Mouse (Mus musculus) spleen, adult 18-20 months (tissue): Measurements from ENCODE around the gene Nt5c2.
A peak's percentile ranks its signal among the peaks of the same experiment; 100 is the strongest.

ENCODE experiments used
- DNase-seq, 2 experiments: peaks; one replicate each; pipeline ENCODE4 v3.0.0; 2022; ENCODE audit warnings: mixed read lengths in 2 of 2

The Nt5c2 gene

GRCm38 (mm10) chr19:46915406-46916080 lies 99.4 kb downstream of the Nt5c2 start:
- DNase-seq, result no peak

GRCm38 (mm10) chr19:46913626-46914025 lies 101.3 kb downstream of the Nt5c2 start:
- no peak for DNase-seq

DNA sequence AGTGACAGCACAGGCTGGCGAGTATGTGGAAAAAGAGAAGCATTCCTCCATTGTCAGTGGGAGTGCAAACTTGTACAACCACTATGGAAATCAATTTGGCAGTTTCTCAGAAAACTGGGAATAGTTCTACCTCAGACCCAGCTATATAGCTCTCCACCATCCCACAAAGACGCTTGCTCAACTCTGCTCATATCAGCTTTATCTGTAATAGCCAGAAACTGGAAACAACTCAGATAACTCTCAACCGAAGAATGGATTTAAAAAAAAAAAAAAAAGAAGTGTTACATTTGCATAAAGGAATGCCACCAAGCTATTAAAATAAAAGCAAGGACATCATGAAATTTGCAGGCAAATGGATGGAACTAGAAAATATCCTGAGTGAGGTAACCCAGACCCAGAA lies 103.5 kb downstream of the Nt5c2 start:
- no peak for DNase-seq

DNA sequence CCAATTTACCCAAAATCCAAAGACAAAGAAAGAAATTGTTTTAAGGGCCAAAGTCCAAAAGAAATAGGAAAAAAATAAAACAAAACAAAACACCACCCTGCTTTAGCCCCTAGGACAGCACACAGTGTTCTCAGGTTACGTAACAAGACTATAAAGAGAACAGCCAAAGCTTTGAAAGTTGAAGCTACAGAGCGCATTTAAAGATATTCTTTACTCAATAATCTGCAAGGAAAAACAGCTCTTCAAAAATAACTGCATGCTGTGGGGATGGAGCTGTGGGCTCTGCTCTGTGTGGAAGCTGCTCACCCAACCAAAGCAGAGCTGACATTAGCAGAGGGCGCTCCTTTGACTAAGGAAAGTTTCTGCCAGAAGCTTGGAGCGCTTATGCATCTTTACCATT lies 106.0 kb downstream of the Nt5c2 start:
- DNase-seq, result no peak

- no peak for DNase-seq
Measured at GRCm38 (mm10) chr19:46908207-46908606, 106.7 kb downstream of the Nt5c2 start.

GRCm38 (mm10) chr19:46905971-46906370 lies 109.0 kb downstream of the Nt5c2 start:
- DNase-seq, result no peak

DNA sequence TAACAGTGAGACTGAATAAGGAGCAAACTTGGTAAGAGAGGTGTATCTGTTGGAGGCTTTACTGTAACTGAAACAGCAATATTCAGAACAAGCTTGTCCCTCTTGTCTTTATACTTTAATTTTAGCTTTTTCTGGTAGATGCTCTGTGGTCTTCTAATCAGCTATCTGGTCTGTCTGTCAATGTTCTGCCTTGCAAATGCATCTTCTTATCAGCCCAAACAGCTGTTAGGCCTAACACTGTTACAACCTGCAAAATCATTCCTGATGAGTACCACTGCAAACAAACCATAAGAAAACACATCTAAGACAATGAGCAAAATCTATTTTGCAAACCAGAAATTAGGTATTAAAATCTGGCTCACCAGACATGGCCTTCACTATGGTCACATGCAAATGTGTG lies 109.6 kb downstream of the Nt5c2 start:
- no peak for DNase-seq

DNA sequence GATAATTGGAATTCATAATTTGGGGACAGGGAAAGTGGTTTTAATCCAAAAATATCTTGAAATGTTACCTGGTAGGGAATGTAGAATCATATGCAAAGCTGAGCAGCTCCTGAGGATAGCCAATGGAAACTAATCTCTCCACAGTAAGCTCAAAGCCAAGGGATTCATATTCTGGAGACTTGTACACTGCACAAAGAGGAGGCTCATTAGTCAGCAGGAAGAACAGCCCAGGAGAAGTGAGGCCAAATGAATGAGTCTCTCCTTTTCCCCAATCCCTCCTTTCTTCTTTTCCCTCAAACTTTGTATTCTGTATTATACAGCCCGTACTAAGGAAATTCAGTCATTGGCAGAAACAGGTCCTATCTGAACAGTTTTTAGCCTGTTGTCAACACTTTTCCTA lies 110.0 kb downstream of the Nt5c2 start:
- no peak for DNase-seq

GRCm38 (mm10) chr19:46903379-46903778 lies 111.6 kb downstream of the Nt5c2 start:
- DNase-seq, result no peak

DNA sequence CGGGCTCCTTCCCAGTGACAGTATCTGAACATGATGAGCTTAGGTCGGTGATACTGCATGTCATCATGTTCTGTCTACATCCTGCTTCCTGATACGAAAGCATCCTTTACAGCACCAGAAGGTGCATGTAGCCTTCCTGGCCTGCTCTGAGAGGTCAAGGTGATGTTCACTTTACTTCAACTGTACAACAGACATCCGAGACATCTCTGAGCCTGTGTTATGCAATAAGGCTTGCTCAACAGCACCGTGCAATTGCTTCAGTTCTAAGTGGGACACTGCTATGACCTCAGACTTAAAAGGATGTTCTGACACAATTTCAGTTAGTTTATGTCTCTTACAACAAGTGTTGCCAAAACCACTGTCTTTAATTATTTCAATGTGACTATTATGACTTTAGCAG lies 113.6 kb downstream of the Nt5c2 start:
- DNase-seq, result no peak

GRCm38 (mm10) chr19:46900786-46901185 lies 114.2 kb downstream of the Nt5c2 start:
- no peak for DNase-seq

- no peak for DNase-seq
Measured at GRCm38 (mm10) chr19:46899871-46900270, 115.1 kb downstream of the Nt5c2 start.

- no peak for DNase-seq
Measured at GRCm38 (mm10) chr19:46899306-46899705, 115.6 kb downstream of the Nt5c2 start.

DNA sequence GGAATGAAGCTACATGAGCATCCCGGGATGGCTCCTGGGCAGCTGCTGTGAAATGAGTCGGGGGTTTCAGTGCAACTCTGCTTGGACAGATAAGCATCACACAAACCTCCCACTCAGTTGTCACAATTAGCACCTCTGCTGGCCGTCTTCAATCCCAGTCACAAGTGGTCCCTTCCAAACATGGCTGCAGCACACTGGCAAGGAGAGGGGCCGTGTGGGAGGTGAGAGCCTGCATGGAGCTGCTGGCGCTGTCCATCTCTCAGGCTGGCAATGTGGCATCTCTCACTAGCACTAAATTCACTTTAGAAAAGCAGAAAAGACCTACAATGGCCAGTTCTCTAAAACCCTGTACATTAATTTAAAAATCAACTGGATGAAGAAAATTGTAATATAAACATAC lies 116.7 kb downstream of the Nt5c2 start:
- no peak for DNase-seq

GRCm38 (mm10) chr19:46897135-46897534 lies 117.8 kb downstream of the Nt5c2 start:
- DNase-seq, result no peak

GRCm38 (mm10) chr19:46893484-46893883 lies 121.5 kb downstream of the Nt5c2 start:
- no peak for DNase-seq

- DNase-seq, result no peak
Measured at GRCm38 (mm10) chr19:46892856-46893255, 122.1 kb downstream of the Nt5c2 start.

DNA sequence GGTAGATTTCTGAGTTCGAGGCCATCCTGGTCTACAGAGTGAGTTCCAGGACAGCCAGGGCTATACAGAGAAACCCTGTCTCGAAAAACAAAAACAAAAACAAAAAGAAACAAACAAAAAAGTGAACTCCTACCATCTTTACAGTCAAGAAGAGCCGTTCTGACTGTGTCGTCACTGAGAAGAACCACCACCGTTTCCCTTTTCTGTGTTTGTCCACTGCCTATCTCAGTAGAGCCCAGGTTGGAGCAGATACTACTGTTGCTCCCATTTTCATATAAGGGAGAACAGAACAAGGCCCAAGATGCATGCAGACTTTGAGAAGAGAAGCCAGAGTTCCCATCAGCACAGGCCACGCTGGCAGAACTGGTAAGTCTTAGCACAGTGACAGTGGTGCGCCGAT lies 124.3 kb downstream of the Nt5c2 start:
- no peak for DNase-seq

GRCm38 (mm10) chr19:46889666-46890065 lies 125.3 kb downstream of the Nt5c2 start:
- DNase-seq, result no peak

DNA sequence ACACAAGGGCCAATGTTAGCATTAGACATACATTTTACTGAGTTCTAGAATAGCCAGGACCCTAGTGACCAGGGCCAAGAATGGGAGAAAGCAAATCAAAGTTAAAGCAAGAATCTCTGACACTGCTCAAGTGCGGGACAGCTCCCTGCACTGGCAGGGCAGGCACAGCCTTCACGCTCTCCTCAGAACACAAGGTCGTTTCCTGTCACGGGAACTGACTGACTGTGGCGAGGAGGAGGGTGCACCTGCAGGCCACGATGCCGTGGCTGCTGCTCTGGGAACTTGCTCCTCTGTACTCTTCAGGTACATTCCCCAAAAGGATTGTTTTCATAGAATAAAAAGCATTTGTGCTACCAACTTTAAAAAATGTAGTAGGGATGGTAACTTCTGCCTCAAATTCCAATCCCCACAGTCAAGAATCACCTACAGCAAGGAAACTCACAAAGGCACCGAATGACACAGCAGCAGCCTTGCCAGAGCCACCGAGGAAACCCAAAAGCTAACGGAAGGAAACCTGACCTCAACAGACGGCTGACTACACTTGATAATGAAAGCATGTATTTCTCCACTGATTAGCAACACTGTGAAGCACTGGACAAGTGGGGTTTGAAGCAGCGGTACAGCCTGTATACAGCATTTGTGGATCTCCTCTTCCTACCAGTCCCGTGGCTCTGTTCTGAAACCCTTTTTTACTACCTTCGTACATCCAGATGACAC lies 127.0 kb downstream of the Nt5c2 start:
- peak in 1 of 2 experiments; percentile 22 for DNase-seq

DNA sequence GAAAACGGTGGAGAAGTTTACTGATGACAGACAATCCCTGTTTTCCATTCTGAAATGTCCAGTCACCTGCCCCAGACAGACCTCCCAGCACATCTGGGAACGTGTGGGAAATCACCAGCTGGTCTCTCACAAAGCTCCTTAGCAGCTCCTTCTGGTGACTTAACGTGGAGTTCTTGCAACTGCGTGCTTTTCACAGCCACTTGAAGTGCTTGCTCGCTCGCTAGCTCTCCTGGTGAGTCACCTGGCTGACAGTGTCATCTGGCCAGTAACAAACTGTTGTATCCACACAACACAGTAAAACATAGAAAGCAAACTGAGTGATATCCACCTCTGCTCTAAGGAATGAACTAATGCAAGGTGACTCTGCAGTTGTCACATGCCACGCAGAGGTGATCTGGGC lies 128.1 kb downstream of the Nt5c2 start:
- no peak for DNase-seq

- no peak for DNase-seq
Measured at GRCm38 (mm10) chr19:46885365-46885764, 129.6 kb downstream of the Nt5c2 start.

DNA sequence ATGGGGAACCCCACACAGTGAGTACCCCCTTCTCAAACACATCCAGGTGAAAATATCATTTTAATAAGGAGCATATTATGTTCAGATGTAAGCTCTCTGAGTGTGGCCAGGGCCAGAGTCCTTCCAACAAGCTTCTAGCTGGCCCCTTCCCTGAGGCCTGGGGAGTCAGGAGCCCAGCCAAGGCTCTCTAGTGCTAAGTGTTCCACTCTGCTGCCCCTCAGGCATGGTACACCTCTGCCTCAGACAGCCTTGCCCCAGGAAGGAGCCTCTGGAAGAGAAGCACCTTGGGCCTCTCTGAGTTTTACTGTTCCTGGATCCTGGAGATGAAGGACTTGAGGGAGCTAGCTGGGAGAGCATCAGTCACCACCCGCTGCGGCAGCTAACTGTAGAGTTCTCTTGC lies 135.1 kb downstream of the Nt5c2 start:
- no peak for DNase-seq

DNA sequence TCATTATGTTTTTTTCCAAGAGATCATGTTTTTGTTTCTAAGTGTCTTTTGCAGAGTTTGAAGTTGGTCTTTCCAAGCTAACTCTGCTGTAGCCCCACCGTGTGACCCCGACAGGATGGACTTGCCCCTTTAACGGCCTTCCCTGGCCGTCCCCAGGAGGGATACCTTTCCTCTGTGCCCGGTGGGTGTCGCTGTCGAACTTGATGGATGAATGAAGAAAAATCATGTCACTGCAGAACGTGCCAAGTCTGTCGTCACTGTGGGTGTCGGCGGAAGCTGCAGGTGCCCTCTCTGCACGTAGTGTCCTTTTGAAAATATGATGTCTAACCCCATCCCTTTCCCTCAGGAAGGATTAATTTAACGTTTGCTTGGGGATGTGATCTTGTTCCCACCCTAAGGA lies 136.6 kb downstream of the Nt5c2 start:
- peak; percentile 32 to 50 for DNase-seq

GRCm38 (mm10) chr19:46877886-46878285 lies 137.1 kb downstream of the Nt5c2 start:
- DNase-seq, result no peak
